Mouse (Mus musculus): ENCODE data around the gene Prss57. TPM values are rescaled to one million over a fixed set of nuclear protein-coding genes. Genes with fewer than 3 reads are reported as not detected.
A peak's percentile ranks its signal among the peaks of the same experiment; 100 is the strongest.

The Prss57 gene
- polyA plus RNA-seq, 2 experiments = 1.6 to 4.9 TPM

- no peak overlapping the region for H3K27ac ChIP-seq
- no peaks in the 10 kb centered on the region for H3K36me3 ChIP-seq (replicated peaks; ENCODE audit: control insufficient read depth, insufficient read depth, low read depth)
These were observed 27.5 kb upstream of the Prss57 start for GRCm38 (mm10) chr10:79818225-79818624.

GRCm38 (mm10) chr10:79817111-79817510 lies 26.4 kb upstream of the Prss57 start:
- Histone ChIP-seq H3K27ac (no peak overlapping the region), H3K4me3 (ENCODE audit: insufficient read depth in 1 of 2, low read depth in 2 of 2, low read length in 2 of 2) (no peak overlapping the region), H3K9me3 (ENCODE audit: control insufficient read depth, low read length) (no peaks in the 10 kb centered on the region), H3K36me3 (replicated peaks; ENCODE audit: control insufficient read depth, insufficient read depth, low read depth) (no peaks in the 10 kb centered on the region), H3K9ac (replicated peaks) (no peak overlapping the region), H3K27me3 (ENCODE audit: control insufficient read depth, insufficient read depth, low read length) (no peaks in the 10 kb centered on the region), H3K4me1 (replicated peaks; ENCODE audit: control insufficient read depth in 2 of 2, insufficient read depth in 2 of 2, low read length in 1 of 2) (no peaks in the 10 kb centered on the region), H3K4me2 (ENCODE audit: low read depth) (no peak overlapping the region)
- ATAC-seq (ENCODE audit: insufficient read depth) = no peak
- TF ChIP-seq EP300 (IDR thresholded peaks at IDR 0.05; ENCODE audit: low read depth) (no peak), CTCF (IDR thresholded peaks at IDR 0.05; ENCODE audit: low read depth) (peak; percentile 44; the same call in 1 of the 2 replicates)
- DNase-seq (ENCODE audit: low read depth in 3 of 3, low spot score in 3 of 3) = no peak
- WGBS (ENCODE audit: insufficient replicate concordance) = 42% methylated on average over 2 of the region's 2 CpGs

More at GRCm38 (mm10) chr10:79818225-79818624, 27.5 kb upstream of the Prss57 start:
- ATAC-seq (ENCODE audit: insufficient read depth) (no peak), DNase-seq (ENCODE audit: low read depth in 3 of 3, low spot score in 3 of 3) (no peak)
- Histone ChIP-seq H3K9ac (replicated peaks) (no peak overlapping the region), H3K4me3 (ENCODE audit: insufficient read depth in 1 of 2, low read depth in 2 of 2, low read length in 2 of 2) (no peak overlapping the region), H3K27me3 (ENCODE audit: control insufficient read depth, insufficient read depth, low read length) (no peaks in the 10 kb centered on the region), H3K4me1 (replicated peaks; ENCODE audit: control insufficient read depth in 2 of 2, insufficient read depth in 2 of 2, low read length in 1 of 2) (no peaks in the 10 kb centered on the region), H3K9me3 (ENCODE audit: control insufficient read depth, low read length) (no peaks in the 10 kb centered on the region), H3K4me2 (ENCODE audit: low read depth) (no peak overlapping the region)
- TF ChIP-seq CTCF (IDR thresholded peaks at IDR 0.05; ENCODE audit: low read depth) = no peak
- no peak for TF ChIP-seq EP300 (IDR thresholded peaks at IDR 0.05; ENCODE audit: low read depth)
- WGBS (ENCODE audit: insufficient replicate concordance) = 43% methylated on average over 4 of the region's 4 CpGs

DNA sequence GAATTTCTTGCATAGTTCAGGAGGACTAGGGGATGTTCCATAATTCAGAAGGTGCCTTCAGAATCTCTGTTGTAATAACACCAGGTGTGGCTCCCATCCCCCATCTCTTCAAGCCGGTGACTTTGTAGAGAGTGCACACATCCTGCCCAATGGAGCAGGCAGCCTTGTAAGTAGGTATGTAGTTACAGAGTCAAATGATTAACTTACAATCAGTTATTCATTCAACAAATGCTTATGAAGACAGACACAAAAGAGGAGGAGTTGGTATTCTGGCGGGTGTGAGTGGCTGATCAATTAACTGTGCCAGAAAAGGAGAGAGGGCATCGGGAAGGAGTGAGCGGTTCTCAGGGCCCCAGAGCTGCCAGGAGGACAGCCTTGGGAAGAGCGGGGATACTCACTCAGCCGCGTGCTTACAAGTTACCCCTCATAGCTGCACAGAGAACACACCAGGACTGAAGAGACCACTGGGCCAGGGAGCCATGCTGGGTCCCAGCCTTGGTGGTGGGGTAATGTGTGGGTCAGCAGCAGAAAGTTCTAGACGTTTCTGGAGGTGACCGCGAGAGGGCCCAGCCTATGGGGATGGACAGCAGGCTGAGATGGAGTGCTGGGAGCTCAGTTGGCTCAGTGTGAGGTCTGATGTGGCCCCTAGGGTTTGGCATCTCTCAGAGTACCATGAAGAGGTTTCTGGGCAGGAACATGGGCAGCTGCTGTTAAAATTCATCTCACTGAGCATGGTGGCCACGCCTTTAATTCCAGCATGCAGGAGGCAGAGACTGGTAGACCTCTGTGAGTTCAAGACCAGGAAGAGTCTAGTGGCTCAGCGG lies 25.1 kb upstream of the Prss57 start:
- 75% methylated on average over 12 of the region's 12 CpGs for WGBS (ENCODE audit: insufficient replicate concordance)
- no peak for ATAC-seq (ENCODE audit: insufficient read depth)
- Histone ChIP-seq H3K4me1 (replicated peaks; ENCODE audit: control insufficient read depth in 2 of 2, insufficient read depth in 2 of 2, low read length in 1 of 2) (no peaks in the 10 kb centered on the region), H3K9me3 (ENCODE audit: control insufficient read depth, low read length) (no peaks in the 10 kb centered on the region), H3K27ac (no peak overlapping the region), H3K27me3 (ENCODE audit: control insufficient read depth, insufficient read depth, low read length) (no peaks in the 10 kb centered on the region), H3K4me2 (ENCODE audit: low read depth) (no peak overlapping the region), H3K36me3 (replicated peaks; ENCODE audit: control insufficient read depth, insufficient read depth, low read depth) (no peaks in the 10 kb centered on the region), H3K4me3 (ENCODE audit: insufficient read depth in 1 of 2, low read depth in 2 of 2, low read length in 2 of 2) (no peak overlapping the region), H3K9ac (replicated peaks) (no peak overlapping the region)
- TF ChIP-seq EP300 (IDR thresholded peaks at IDR 0.05; ENCODE audit: low read depth) (no peak), CTCF (IDR thresholded peaks at IDR 0.05; ENCODE audit: low read depth) (no peak)
- no peak for DNase-seq (ENCODE audit: low read depth in 3 of 3, low spot score in 3 of 3)

DNA sequence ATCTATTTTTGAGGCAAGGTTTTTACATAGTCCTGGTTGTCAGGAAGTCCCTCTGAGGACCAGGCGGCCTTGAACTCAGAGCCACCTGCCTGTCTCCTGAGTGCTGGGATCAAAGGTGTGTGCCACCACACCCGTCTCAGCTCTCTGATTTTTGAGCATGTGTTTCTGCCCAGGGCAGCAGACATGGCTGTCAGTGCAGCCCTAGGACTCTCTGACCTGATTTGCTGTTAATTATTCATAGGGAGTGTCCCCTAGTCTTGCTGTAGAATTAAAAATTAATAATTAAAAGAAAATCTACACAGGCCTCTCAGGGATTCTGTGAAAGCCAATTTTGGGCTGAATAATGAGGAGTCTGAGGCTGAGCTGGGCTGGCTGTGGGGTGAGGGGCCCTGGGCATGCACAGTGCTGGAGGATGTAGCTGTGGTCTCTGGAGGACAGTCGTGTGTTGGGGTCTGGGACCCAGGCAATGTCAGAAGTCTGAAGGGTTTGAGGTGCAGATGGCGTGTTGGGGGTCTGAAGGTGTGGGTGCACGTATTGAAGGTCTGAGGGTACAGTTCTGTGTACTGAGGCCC lies 23.6 kb upstream of the Prss57 start:
- Histone ChIP-seq H3K9ac (replicated peaks) (no peak overlapping the region), H3K4me1 (replicated peaks; ENCODE audit: control insufficient read depth in 2 of 2, insufficient read depth in 2 of 2, low read length in 1 of 2) (no peaks in the 10 kb centered on the region), H3K9me3 (ENCODE audit: control insufficient read depth, low read length) (no peaks in the 10 kb centered on the region), H3K4me3 (ENCODE audit: insufficient read depth in 1 of 2, low read depth in 2 of 2, low read length in 2 of 2) (no peak overlapping the region), H3K27ac (no peak overlapping the region), H3K36me3 (replicated peaks; ENCODE audit: control insufficient read depth, insufficient read depth, low read depth) (no peaks in the 10 kb centered on the region), H3K4me2 (ENCODE audit: low read depth) (no peak overlapping the region), H3K27me3 (ENCODE audit: control insufficient read depth, insufficient read depth, low read length) (no peaks in the 10 kb centered on the region)
- WGBS (ENCODE audit: insufficient replicate concordance) = 55% methylated on average over 5 of the region's 5 CpGs
- TF ChIP-seq CTCF (IDR thresholded peaks at IDR 0.05; ENCODE audit: low read depth) (no peak), EP300 (IDR thresholded peaks at IDR 0.05; ENCODE audit: low read depth) (no peak)
- ATAC-seq (ENCODE audit: insufficient read depth) = no peak
- no peak for DNase-seq (ENCODE audit: low read depth in 3 of 3, low spot score in 3 of 3)
